Mouse (Mus musculus): ENCODE results near the gene Dzip1.

The Dzip1 gene

GRCm38 (mm10) chr14:118920654-118921053 lies 4.6 kb downstream of the Dzip1 start:
- no peak for DNase-seq

GRCm38 (mm10) chr14:118919025-118919424 lies 6.2 kb downstream of the Dzip1 start:
- peak; percentile 56 for DNase-seq

GRCm38 (mm10) chr14:118913651-118914050 lies 11.6 kb downstream of the Dzip1 start:
- DNase-seq = no peak

- DNase-seq = no peak
These were observed 13.7 kb downstream of the Dzip1 start for GRCm38 (mm10) chr14:118911521-118911920.

GRCm38 (mm10) chr14:118910332-118911222 lies 14.7 kb downstream of the Dzip1 start:
- peak; percentile 89 for DNase-seq

GRCm38 (mm10) chr14:118909872-118910271 lies 15.4 kb downstream of the Dzip1 start:
- DNase-seq = peak; percentile 50

GRCm38 (mm10) chr14:118907592-118907991 lies 17.7 kb downstream of the Dzip1 start:
- DNase-seq = no peak

GRCm38 (mm10) chr14:118903867-118904562 lies 21.2 kb downstream of the Dzip1 start:
- no peak for DNase-seq

- DNase-seq = no peak
These were observed 21.9 kb downstream of the Dzip1 start for GRCm38 (mm10) chr14:118903397-118903796.

- DNase-seq = no peak
These were observed 24.3 kb downstream of the Dzip1 start for GRCm38 (mm10) chr14:118900911-118901310.

GRCm38 (mm10) chr14:118899940-118900339 lies 25.3 kb downstream of the Dzip1 start:
- DNase-seq = no peak

GRCm38 (mm10) chr14:118895655-118896054 lies 29.6 kb downstream of the Dzip1 start:
- DNase-seq = no peak

- DNase-seq = no peak
These were observed 30.0 kb downstream of the Dzip1 start for GRCm38 (mm10) chr14:118895228-118895627.

GRCm38 (mm10) chr14:118890101-118890500 lies 35.2 kb downstream of the Dzip1 start:
- DNase-seq = no peak

GRCm38 (mm10) chr14:118884250-118884556 lies 41.1 kb downstream of the Dzip1 start:
- no peak for DNase-seq

GRCm38 (mm10) chr14:118883344-118884249 lies 41.7 kb downstream of the Dzip1 start:
- no peak for DNase-seq

GRCm38 (mm10) chr14:118880696-118881095 lies 44.6 kb downstream of the Dzip1 start:
- no peak for DNase-seq

GRCm38 (mm10) chr14:118878346-118878910 lies 46.8 kb downstream of the Dzip1 start:
- DNase-seq = no peak

GRCm38 (mm10) chr14:118874786-118875415 lies 50.4 kb downstream of the Dzip1 start:
- no peak for DNase-seq

GRCm38 (mm10) chr14:118874126-118874525 lies 51.1 kb downstream of the Dzip1 start:
- DNase-seq = peak; percentile 38

GRCm38 (mm10) chr14:118869712-118870111 lies 55.5 kb downstream of the Dzip1 start:
- no peak for DNase-seq

GRCm38 (mm10) chr14:118868102-118868724 lies 57.0 kb downstream of the Dzip1 start:
- DNase-seq = no peak
